Mouse (Mus musculus): ENCODE measurements around the gene Gm14548. TPM values are rescaled to one million over a fixed set of nuclear protein-coding genes. Genes with fewer than 3 reads are reported as not detected.
"Not testable (repeated sequence)": the region's sequence is repeated elsewhere in the genome, so short reads cannot be mapped to it uniquely, and the experiment has no call there.

Gm14548 gene
- not detected for total RNA-seq (2021)
- long read RNA-seq, experiment 1, result 0 reads
- long read RNA-seq, experiment 2, result 0 reads

- DNase-seq (ENCODE audit: extremely low spot score in 1 of 2, low spot score in 2 of 2); H3K4me3 ChIP-seq; intact Hi-C loops (cut with DNase I); H3K27ac ChIP-seq: not testable (repeated sequence)
These were observed at the start of gene Gm14548 for GRCm38 (mm10) chr7:3898036-3898590. Gm14548 (minus strand) TSS chr7:3898120.

DNA sequence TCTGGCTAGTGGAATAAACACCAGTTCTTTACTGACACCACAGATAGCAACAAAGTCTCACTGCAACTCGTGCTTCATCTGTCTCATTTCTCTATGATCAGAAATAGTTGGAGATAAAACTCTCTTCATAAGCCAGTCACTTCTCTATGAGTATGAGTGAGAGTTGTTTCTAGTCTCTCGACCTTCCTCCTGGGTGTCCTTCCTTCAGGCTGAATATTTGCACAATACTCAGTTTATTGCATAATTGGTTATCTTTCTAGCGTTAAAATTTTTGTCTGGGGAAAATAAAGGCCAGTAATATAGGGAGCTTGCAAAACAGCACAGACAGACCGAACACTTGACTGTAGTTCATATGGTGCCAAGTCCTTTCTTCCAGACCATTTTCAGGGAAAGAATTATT lies 48.2 kb upstream of the Gm14548 start:
- no peak for DNase-seq (ENCODE audit: extremely low spot score in 1 of 2, low spot score in 2 of 2)
- Histone ChIP-seq H3K4me3 (no peak overlapping the region), H3K27ac (no peak overlapping the region)
- intact Hi-C loops (cut with DNase I), result no loop called here
- TF ChIP-seq CTCF (IDR thresholded peaks at IDR 0.05), result no peak

GRCm38 (mm10) chr7:3940915-3941314 lies 43.0 kb upstream of the Gm14548 start:
- DNase-seq (ENCODE audit: extremely low spot score in 1 of 2, low spot score in 2 of 2), result no peak
- no peak for TF ChIP-seq CTCF (IDR thresholded peaks at IDR 0.05)
- intact Hi-C loops (cut with DNase I), result no loop called here
- H3K4me3 ChIP-seq, result no peak overlapping the region
- H3K27ac ChIP-seq, result no peak overlapping the region

GRCm38 (mm10) chr7:3939866-3940525 lies 42.1 kb upstream of the Gm14548 start:
- intact Hi-C loops (cut with DNase I), result no loop called here
- no peak for DNase-seq (ENCODE audit: extremely low spot score in 1 of 2, low spot score in 2 of 2)
- no peak for TF ChIP-seq CTCF (IDR thresholded peaks at IDR 0.05)
- Histone ChIP-seq H3K27ac (no peak overlapping the region), H3K4me3 (no peak overlapping the region)

- DNase-seq (ENCODE audit: extremely low spot score in 1 of 2, low spot score in 2 of 2); intact Hi-C loops (cut with DNase I); H3K4me3 ChIP-seq; H3K27ac ChIP-seq: not testable (repeated sequence)
These were observed 37.6 kb upstream of the Gm14548 start for GRCm38 (mm10) chr7:3935473-3935872.

DNA sequence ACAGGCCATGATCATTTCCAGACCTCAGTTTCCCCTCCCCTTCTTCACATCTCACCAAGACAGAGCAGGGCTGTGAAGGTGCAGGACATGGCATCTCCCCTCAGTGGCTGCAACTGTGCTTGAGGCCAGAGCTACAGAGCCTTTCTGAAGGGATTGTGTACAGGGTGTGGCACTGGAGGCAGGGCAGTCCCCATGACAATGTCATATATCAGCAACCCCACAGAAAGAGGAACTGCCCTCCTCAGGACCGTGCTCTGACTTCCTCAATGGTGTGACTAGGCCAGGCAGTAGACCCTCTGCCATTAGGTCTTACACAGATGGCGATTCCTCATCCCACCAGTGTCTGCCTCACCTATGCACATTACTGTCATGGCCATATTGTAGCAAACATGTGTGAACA lies 17.5 kb upstream of the Gm14548 start, which contains the start of gene Lilra6:
Gene Lilra6, minus strand, starts transcription at position 117 of the 400 bp plus-strand sequence.
- DNase-seq (ENCODE audit: extremely low spot score in 1 of 2, low spot score in 2 of 2); H3K4me3 ChIP-seq; intact Hi-C loops (cut with DNase I); H3K27ac ChIP-seq: not testable (repeated sequence)

GRCm38 (mm10) chr7:3903704-3904103 lies 5.8 kb upstream of the Gm14548 start:
- no peak; the same call in none of the 2 replicates for TF ChIP-seq CTCF (IDR thresholded peaks at IDR 0.05)
- no peak for DNase-seq (ENCODE audit: extremely low spot score in 1 of 2, low spot score in 2 of 2)
- H3K27ac ChIP-seq, result no peak overlapping the region
- intact Hi-C loops (cut with DNase I), result no loop called here
- H3K4me3 ChIP-seq, result no peak overlapping the region

- H3K4me3 ChIP-seq; intact Hi-C loops (cut with DNase I); H3K27ac ChIP-seq; DNase-seq (ENCODE audit: extremely low spot score in 1 of 2, low spot score in 2 of 2): not testable (repeated sequence)
These were observed 22.9 kb downstream of the Gm14548 start for GRCm38 (mm10) chr7:3875032-3875431.

- DNase-seq (ENCODE audit: extremely low spot score in 1 of 2, low spot score in 2 of 2); H3K27ac ChIP-seq; H3K4me3 ChIP-seq; intact Hi-C loops (cut with DNase I): not testable (repeated sequence)
These were observed 53.0 kb downstream of the Gm14548 start, which contains the start of gene Pira2 for GRCm38 (mm10) chr7:3844951-3845350. Pira2 (minus strand) TSS chr7:3845051.

DNA sequence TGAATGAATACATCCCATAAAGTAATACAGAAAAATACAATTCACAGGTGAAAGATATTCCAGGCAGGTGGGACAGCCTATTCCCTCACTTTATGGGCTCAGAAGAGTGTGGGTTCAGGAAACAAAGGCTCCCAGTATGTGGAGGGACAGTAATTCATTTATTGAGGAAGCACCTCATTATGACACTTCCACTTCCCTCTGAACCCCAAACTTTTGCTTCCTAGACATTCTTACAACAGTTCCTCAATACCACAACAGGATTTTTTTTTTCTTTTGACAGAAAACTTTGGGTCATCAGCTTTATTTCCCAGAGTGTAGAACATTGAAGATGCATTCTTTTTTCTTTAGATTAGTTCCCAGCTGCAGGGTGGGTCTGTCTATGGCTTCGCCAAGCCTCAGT lies 60.1 kb downstream of the Gm14548 start:
- H3K27ac ChIP-seq; intact Hi-C loops (cut with DNase I): not testable (repeated sequence)

More for the DNA sequence above, 60.1 kb downstream of the Gm14548 start:
- H3K4me3 ChIP-seq; DNase-seq (ENCODE audit: extremely low spot score in 1 of 2, low spot score in 2 of 2): not testable (repeated sequence)

Other genes starting within 250 kb of the Gm14548 start
- 1 to 10 TPM; 5.4 to 6.1 TPM for gene Leng1, start 232.3 kb downstream of the Gm14548 start, total RNA-seq (2021)
- 10 to 100 TPM in 1 of 2 experiments, 1 to 10 TPM in 1; 7.4 to 14.6 TPM for gene Tmc4, start 220.6 kb downstream of the Gm14548 start, total RNA-seq (2021)
- 10 to 100 TPM; 77.0 to 79.0 TPM for gene Tsen34, start 205.3 kb downstream of the Gm14548 start, total RNA-seq (2021)
- gene Mboat7, start 204.6 kb downstream of the Gm14548 start, total RNA-seq (2021), result 100 to 1,000 TPM; 235 to 238 TPM
- 100 to 1,000 TPM; 325 to 326 TPM for gene Rps9, start 194.1 kb downstream of the Gm14548 start, total RNA-seq (2021)
- under 1 TPM; 0.16 to 0.25 TPM for gene Pirb, start 177.7 kb downstream of the Gm14548 start, total RNA-seq (2021)
- gene Gm15448, start 72.4 kb downstream of the Gm14548 start, total RNA-seq (2021), result not detected
- not detected for gene Pira2, start 53.1 kb downstream of the Gm14548 start, total RNA-seq (2021)
- not detected for gene Lilra6, start 17.4 kb upstream of the Gm14548 start, total RNA-seq (2021)
- gene Lair1, start 165.1 kb upstream of the Gm14548 start, total RNA-seq (2021), result 1 to 10 TPM; 5.5 to 8.9 TPM
- 100 to 1,000 TPM; 667 to 745 TPM for gene Ttyh1, start 221.3 kb upstream of the Gm14548 start, total RNA-seq (2021)
- 100 to 1,000 TPM; 178 to 184 TPM for gene Leng8, start 238.9 kb upstream of the Gm14548 start, total RNA-seq (2021)

Data from left cerebral cortex, adult 2 months (tissue).